Mouse (Mus musculus): ENCODE measurements around the gene Ccdc33. TPM values are rescaled to one million over a fixed set of nuclear protein-coding genes. Genes with fewer than 3 reads are reported as not detected.

The Ccdc33 gene
- polyA plus RNA-seq, 1 experiment from 2014 or later: not detected

GRCm38 (mm10) chr9:58084586-58084985 is 34.0 kb downstream of the Ccdc33 start:
- H3K27ac ChIP-seq (ENCODE audit: low read length): no peak overlapping the region
- H3K4me2 ChIP-seq (replicated peaks; ENCODE audit: low read depth, low read length): no peak overlapping the region
- H3K9ac ChIP-seq (replicated peaks; ENCODE audit: low read depth, low read length): no peak overlapping the region
- H3K9me3 ChIP-seq (ENCODE audit: control insufficient read depth, low read depth, low read length): no peaks in the 10 kb centered on the region
- peaks cover 19% of the 10 kb centered on the region for H3K4me1 ChIP-seq (ENCODE audit: control insufficient read depth, insufficient read depth, low read length)
- H3K4me3 ChIP-seq (ENCODE audit: low read depth, low read length): no peak overlapping the region
- no peaks in the 10 kb centered on the region for H3K36me3 ChIP-seq (ENCODE audit: control insufficient read depth, insufficient read depth, low read length)
- no peak for ATAC-seq (ENCODE audit: insufficient number of reproducible peaks, insufficient read depth, low FRiP score, low read depth)
- H3K27me3 ChIP-seq (ENCODE audit: control insufficient read depth, insufficient read depth, low read length): no peaks in the 10 kb centered on the region
- WGBS: 18% methylated on average over 8 of the region's 8 CpGs

DNA sequence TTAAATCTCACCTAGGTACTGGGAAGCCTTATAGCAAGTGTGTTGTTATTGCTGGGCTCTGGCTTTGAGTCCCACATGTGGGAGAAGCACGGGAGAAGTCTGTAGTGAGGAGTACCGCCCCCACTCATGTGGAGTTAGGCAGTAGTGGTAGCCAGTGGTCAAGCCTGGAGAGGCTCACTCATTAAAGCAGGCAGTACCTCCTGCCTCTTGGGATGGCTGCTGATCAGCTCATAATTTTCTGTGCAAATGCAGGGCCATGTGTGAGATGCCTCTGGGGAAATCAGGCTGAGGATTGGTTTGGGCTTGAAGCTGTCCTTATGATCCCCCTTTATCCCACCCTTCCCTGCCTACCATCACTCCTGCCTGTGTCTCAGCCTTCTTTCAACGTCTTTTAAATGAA is 44.1 kb downstream of the Ccdc33 start:
- no peaks in the 10 kb centered on the region for H3K36me3 ChIP-seq (ENCODE audit: control insufficient read depth, insufficient read depth, low read length)
- no peak overlapping the region for H3K27ac ChIP-seq (ENCODE audit: low read length)
- no peak overlapping the region for H3K4me3 ChIP-seq (ENCODE audit: low read depth, low read length)
- whole genome bisulfite sequencing: 57% methylated on average over 3 of the region's 3 CpGs
- no peak for ATAC-seq (ENCODE audit: insufficient number of reproducible peaks, insufficient read depth, low FRiP score, low read depth)
- H3K4me1 ChIP-seq (ENCODE audit: control insufficient read depth, insufficient read depth, low read length): no peaks in the 10 kb centered on the region
- H3K9ac ChIP-seq (replicated peaks; ENCODE audit: low read depth, low read length): no peak overlapping the region
- H3K4me2 ChIP-seq (replicated peaks; ENCODE audit: low read depth, low read length): no peak overlapping the region
- H3K27me3 ChIP-seq (ENCODE audit: control insufficient read depth, insufficient read depth, low read length): no peaks in the 10 kb centered on the region
- H3K9me3 ChIP-seq (ENCODE audit: control insufficient read depth, low read depth, low read length): no peaks in the 10 kb centered on the region

GRCm38 (mm10) chr9:58067546-58067945 is 51.1 kb downstream of the Ccdc33 start:
- ATAC-seq (ENCODE audit: insufficient number of reproducible peaks, insufficient read depth, low FRiP score, low read depth): no peak
- Histone ChIP-seq H3K4me2 (replicated peaks; ENCODE audit: low read depth, low read length) (no peak overlapping the region), H3K9me3 (ENCODE audit: control insufficient read depth, low read depth, low read length) (no peaks in the 10 kb centered on the region), H3K36me3 (ENCODE audit: control insufficient read depth, insufficient read depth, low read length) (no peaks in the 10 kb centered on the region), H3K27ac (ENCODE audit: low read length) (no peak overlapping the region), H3K27me3 (ENCODE audit: control insufficient read depth, insufficient read depth, low read length) (no peaks in the 10 kb centered on the region), H3K9ac (replicated peaks; ENCODE audit: low read depth, low read length) (no peak overlapping the region), H3K4me1 (ENCODE audit: control insufficient read depth, insufficient read depth, low read length) (0 out of 2 replicates have a peak, but pooled peaks cover 4% of the 10 kb centered on the region), H3K4me3 (ENCODE audit: low read depth, low read length) (no peak overlapping the region)
- WGBS: 84% methylated on average over 3 of the region's 3 CpGs

DNA sequence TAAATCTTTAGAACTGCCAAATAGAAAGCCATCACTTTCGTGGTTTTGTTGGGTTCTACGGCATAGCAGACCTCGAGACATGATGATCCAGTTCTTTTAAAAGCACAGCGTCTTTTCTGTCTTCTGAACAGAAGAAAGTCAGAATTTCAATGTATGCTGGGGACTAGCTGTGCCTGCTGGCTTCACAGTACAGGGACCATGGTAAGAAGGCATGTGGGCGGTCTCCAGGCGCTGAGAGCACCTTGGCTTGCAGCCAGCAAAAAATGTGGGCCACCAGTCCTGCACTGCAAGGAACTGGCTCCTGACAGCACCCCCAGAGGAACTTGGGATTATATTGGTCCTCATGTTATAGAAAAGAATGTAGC is 51.9 kb downstream of the Ccdc33 start:
- Histone ChIP-seq H3K36me3 (ENCODE audit: control insufficient read depth, insufficient read depth, low read length) (no peaks in the 10 kb centered on the region), H3K4me3 (ENCODE audit: low read depth, low read length) (no peak overlapping the region), H3K27ac (ENCODE audit: low read length) (no peak overlapping the region), H3K4me2 (replicated peaks; ENCODE audit: low read depth, low read length) (no peak overlapping the region), H3K9ac (replicated peaks; ENCODE audit: low read depth, low read length) (no peak overlapping the region), H3K9me3 (ENCODE audit: control insufficient read depth, low read depth, low read length) (no peaks in the 10 kb centered on the region), H3K27me3 (ENCODE audit: control insufficient read depth, insufficient read depth, low read length) (no peaks in the 10 kb centered on the region), H3K4me1 (ENCODE audit: control insufficient read depth, insufficient read depth, low read length) (0 out of 2 replicates have a peak, but pooled peaks cover 4% of the 10 kb centered on the region)
- 71% methylated on average over 6 of the region's 6 CpGs for WGBS
- ATAC-seq (ENCODE audit: insufficient number of reproducible peaks, insufficient read depth, low FRiP score, low read depth): no peak

GRCm38 (mm10) chr9:58065977-58066730 is 52.5 kb downstream of the Ccdc33 start:
- no peak overlapping the region for H3K27ac ChIP-seq (ENCODE audit: low read length)
- H3K36me3 ChIP-seq (ENCODE audit: control insufficient read depth, insufficient read depth, low read length): no peaks in the 10 kb centered on the region
- H3K4me3 ChIP-seq (ENCODE audit: low read depth, low read length): no peak overlapping the region
- H3K4me2 ChIP-seq (replicated peaks; ENCODE audit: low read depth, low read length): no peak overlapping the region
- ATAC-seq (ENCODE audit: insufficient number of reproducible peaks, insufficient read depth, low FRiP score, low read depth): no peak
- H3K9ac ChIP-seq (replicated peaks; ENCODE audit: low read depth, low read length): no peak overlapping the region
- no peaks in the 10 kb centered on the region for H3K9me3 ChIP-seq (ENCODE audit: control insufficient read depth, low read depth, low read length)
- 0 out of 2 replicates have a peak, but pooled peaks cover 4% of the 10 kb centered on the region for H3K4me1 ChIP-seq (ENCODE audit: control insufficient read depth, insufficient read depth, low read length)
- WGBS: 68% methylated on average over 6 of the region's 6 CpGs
- no peaks in the 10 kb centered on the region for H3K27me3 ChIP-seq (ENCODE audit: control insufficient read depth, insufficient read depth, low read length)

GRCm38 (mm10) chr9:58065532-58065931 is 53.1 kb downstream of the Ccdc33 start:
- H3K27me3 ChIP-seq (ENCODE audit: control insufficient read depth, insufficient read depth, low read length): no peaks in the 10 kb centered on the region
- H3K9ac ChIP-seq (replicated peaks; ENCODE audit: low read depth, low read length): no peak overlapping the region
- H3K4me2 ChIP-seq (replicated peaks; ENCODE audit: low read depth, low read length): no peak overlapping the region
- no peak for ATAC-seq (ENCODE audit: insufficient number of reproducible peaks, insufficient read depth, low FRiP score, low read depth)
- H3K4me3 ChIP-seq (ENCODE audit: low read depth, low read length): no peak overlapping the region
- H3K4me1 ChIP-seq (ENCODE audit: control insufficient read depth, insufficient read depth, low read length): 0 out of 2 replicates have a peak, but pooled peaks cover 4% of the 10 kb centered on the region
- no peaks in the 10 kb centered on the region for H3K36me3 ChIP-seq (ENCODE audit: control insufficient read depth, insufficient read depth, low read length)
- H3K9me3 ChIP-seq (ENCODE audit: control insufficient read depth, low read depth, low read length): no peaks in the 10 kb centered on the region
- WGBS: 35% methylated on average over 6 of the region's 6 CpGs
- H3K27ac ChIP-seq (ENCODE audit: low read length): no peak overlapping the region

- H3K4me2 ChIP-seq (replicated peaks; ENCODE audit: low read depth, low read length): no peak within 1 kb of the TSS
- ATAC-seq (ENCODE audit: insufficient number of reproducible peaks, insufficient read depth, low FRiP score, low read depth): no peak
- H3K9me3 ChIP-seq (ENCODE audit: control insufficient read depth, low read depth, low read length): no peaks in the 10 kb centered on the region
- H3K4me3 ChIP-seq (ENCODE audit: low read depth, low read length): no peak within 1 kb of the TSS
- no peaks in the 10 kb centered on the region for H3K36me3 ChIP-seq (ENCODE audit: control insufficient read depth, insufficient read depth, low read length)
- 0 out of 2 replicates have a peak, but pooled peaks cover 4% of the 10 kb centered on the region for H3K4me1 ChIP-seq (ENCODE audit: control insufficient read depth, insufficient read depth, low read length)
- H3K9ac ChIP-seq (replicated peaks; ENCODE audit: low read depth, low read length): no peak within 1 kb of the TSS
- H3K27me3 ChIP-seq (ENCODE audit: control insufficient read depth, insufficient read depth, low read length): no peaks in the 10 kb centered on the region
- no peak within 1 kb of the TSS for H3K27ac ChIP-seq (ENCODE audit: low read length)
- WGBS: 5% methylated on average over 3 of the region's 3 CpGs
Observed at GRCm38 (mm10) chr9:58063531-58063930, 55.1 kb downstream of the Ccdc33 start, which contains the start of gene Stra6. Gene Stra6 (plus strand): TSS chr9:58063788.

DNA sequence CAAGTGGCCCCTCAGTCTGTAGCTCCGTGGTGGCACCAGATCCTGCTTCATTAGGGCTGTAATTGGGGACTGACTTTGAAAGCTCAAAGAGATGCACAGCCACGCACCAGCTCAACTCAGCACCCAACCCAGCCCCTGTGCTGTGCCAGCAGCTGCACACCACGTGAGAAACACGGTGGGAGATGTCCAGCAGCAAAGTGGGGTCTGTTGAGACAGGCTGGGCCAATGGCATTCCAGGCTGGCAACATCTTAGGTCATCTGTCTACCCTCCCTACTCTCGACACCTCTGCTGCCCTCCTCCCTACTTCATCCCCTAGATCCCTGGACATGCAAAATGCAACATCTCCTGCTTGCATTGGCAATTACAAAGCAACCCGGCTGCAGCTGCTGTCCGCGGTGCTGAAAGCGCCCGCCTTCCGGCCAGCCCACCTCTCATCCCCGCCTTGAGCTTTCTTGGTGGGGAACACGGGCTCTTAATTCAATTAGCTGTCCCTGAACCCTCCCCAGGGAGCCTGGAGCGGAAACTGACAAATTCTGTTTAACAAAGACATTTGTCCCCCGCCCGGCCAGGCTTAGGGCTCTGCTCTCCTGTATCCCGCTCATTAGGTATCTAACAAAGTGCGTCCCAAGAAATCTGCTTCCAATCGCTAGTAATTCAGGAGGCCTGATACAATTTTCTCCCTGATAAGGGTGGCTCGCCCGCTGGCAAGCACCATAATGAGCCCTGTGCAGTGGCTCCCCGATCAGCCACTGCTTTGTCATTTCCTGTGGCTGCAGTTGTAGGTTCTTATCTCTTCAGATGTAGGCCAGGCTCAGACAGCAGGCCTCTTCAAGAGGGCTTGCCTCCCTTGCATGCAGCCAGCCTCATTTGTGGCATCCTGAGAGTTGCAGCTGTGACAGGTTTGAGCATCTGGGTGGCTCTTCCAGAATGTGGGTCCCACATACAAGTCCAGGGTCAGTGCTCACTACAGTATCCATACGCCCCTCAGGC is 57.7 kb downstream of the Ccdc33 start:
- no peaks in the 10 kb centered on the region for H3K36me3 ChIP-seq (ENCODE audit: control insufficient read depth, insufficient read depth, low read length)
- WGBS: 12% methylated on average over 23 of the region's 23 CpGs
- no peak for ATAC-seq (ENCODE audit: insufficient number of reproducible peaks, insufficient read depth, low FRiP score, low read depth)

More for the DNA sequence above, 57.7 kb downstream of the Ccdc33 start:
- Histone ChIP-seq H3K9me3 (ENCODE audit: control insufficient read depth, low read depth, low read length) (no peaks in the 10 kb centered on the region), H3K27ac (ENCODE audit: low read length) (no peak overlapping the region), H3K27me3 (ENCODE audit: control insufficient read depth, insufficient read depth, low read length) (no peaks in the 10 kb centered on the region), H3K4me3 (ENCODE audit: low read depth, low read length) (no peak overlapping the region), H3K4me2 (replicated peaks; ENCODE audit: low read depth, low read length) (no peak overlapping the region), H3K9ac (replicated peaks; ENCODE audit: low read depth, low read length) (no peak overlapping the region), H3K4me1 (ENCODE audit: control insufficient read depth, insufficient read depth, low read length) (no peaks in the 10 kb centered on the region)

Measured in stomach, embryonic 14.5 days (tissue).